Mouse (Mus musculus) Muller cell, postnatal 12 days (primary cell): ENCODE measurements around the gene Olfr1020.

Experiments
- DNase-seq: peaks from one replicate; pipeline ENCODE4 v3.0.0-alpha.2; 2015; ENCODE audit errors: inconsistent ontology term

The Olfr1020 gene

GRCm38 (mm10) chr2:85846730-85847129 is at the start of gene Olfr1020:
Olfr1020 (plus strand) TSS chr2:85847030.
- no peak for DNase-seq

DNA sequence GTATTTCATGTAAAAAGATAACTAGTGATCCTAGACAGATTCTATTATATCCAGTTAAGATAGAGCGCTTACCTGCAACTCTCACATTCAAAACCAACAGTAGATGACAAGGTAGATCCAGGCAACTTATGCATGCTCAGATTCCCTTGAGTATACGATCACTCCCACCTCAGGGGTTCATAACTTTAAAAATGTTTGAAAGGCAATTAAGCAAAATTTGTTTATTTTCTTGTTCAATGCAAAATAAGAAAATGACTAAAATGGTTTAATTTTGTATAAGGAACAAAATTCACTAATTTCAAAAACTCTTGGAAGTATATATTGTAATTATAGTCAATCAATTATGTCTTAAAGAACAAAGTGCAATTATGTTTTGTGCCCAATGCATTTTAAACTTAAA is 44.4 kb upstream of the Olfr1020 start, which contains the start of gene Olfr1016:
TSS of gene Olfr1016 (minus strand) at position 101 of the 400 bp plus-strand sequence.
- DNase-seq = no peak

DNA sequence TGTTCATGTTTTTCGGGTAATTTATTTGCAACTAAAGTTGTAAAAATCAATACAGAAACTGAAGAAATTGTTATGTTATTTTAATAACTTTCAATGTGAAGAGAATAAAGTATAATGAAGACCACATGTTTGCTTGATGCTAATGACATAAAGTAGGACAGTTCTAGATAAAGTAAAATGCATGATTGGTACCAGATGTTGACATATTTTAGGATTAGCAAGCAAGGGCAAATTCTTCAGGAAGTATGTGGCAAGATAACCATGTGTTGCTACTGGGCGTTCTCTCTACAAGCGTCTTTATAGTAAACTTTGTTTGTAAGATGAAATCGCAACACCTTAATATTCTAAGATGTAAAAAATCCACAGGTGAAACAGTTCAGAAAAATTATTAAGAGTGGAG is 42.3 kb upstream of the Olfr1020 start:
- no peak for DNase-seq

GRCm38 (mm10) chr2:85818179-85818578 is 28.7 kb upstream of the Olfr1020 start, which contains the start of gene Olfr1018:
Olfr1018 (plus strand) TSS chr2:85818479.
- no peak for DNase-seq

DNA sequence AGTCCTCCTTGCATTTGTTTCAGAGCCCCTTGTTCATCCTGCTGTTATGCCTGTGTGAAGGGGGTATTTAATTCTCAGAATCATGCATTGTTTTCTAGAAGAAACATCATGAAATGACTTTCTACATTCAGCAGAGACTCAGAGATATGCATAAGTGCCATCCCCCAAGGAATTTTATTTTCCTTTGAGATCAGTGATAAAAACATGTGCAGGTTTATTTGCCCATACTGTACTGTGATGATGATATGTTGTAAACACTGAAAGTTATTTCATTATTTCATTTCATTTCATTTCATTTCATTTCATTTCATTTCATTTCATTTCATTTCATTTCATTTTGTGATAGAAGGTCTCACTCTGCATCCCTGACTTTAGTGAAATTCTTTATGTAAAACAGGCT is 1.4 kb upstream of the Olfr1020 start, which contains the start of gene Olfr1019:
TSS of gene Olfr1019 (minus strand) at position 101 of the 400 bp plus-strand sequence.
- DNase-seq = no peak

GRCm38 (mm10) chr2:85868294-85868693 is 21.5 kb downstream of the Olfr1020 start, which contains the start of gene Olfr1022:
Olfr1022 (plus strand) TSS chr2:85868594.
- DNase-seq = no peak

DNA sequence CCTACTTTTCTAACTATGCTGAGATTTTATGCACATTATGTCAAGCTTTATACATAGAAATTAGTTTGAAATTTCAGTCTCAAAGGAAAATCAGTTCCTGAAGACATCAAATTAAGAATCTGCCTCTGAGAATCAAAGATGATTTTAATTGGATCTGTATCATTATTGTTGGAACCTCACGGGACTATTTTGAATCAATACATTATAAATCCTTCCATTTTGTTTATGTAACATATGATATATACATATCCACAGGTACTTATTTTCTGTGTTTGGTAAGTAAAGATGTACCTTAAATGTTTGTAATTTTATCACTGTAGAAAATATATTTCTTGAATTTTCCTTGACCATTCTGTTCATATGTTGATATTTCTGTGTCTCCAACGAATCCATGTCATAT is 38.5 kb downstream of the Olfr1020 start, which contains the start of gene Olfr1023:
TSS of gene Olfr1023 (plus strand) at position 301 of the 400 bp plus-strand sequence.
- no peak for DNase-seq
